Mouse (Mus musculus) left cerebral cortex, adult 18-20 months (tissue): ENCODE measurements around the gene Cd80. TPM values are rescaled to one million over a fixed set of nuclear protein-coding genes. Genes with fewer than 3 reads are reported as not detected.
"Not testable (repeated sequence)": the region's sequence is repeated elsewhere in the genome, so short reads cannot be mapped to it uniquely, and the experiment has no call there.

Experiments
- DNase-seq, 2 experiments: peaks; one replicate each; pipeline ENCODE4 v3.0.0; 2021 to 2022; ENCODE audit warnings: low spot score in 2 of 2, mixed read lengths in 1 of 2
- long read RNA-seq, 2 experiments: library from polyadenylated mRNA; stranded (forward); transcript quantifications; one replicate each; pipeline ENCODE4 v2.0.0; 2021
- total RNA-seq, 2 experiments: library from RNA; stranded (reverse); gene quantifications; 2 replicates each; pipeline ENCODE4 v1.2.3; 2021

Cd80 gene
- total RNA-seq: under 1 TPM; 0.30 to 0.65 TPM
- long read RNA-seq, experiment 1, partial matches to known transcripts: 0 of 14 reads
- long read RNA-seq, experiment 1, other reads (novel, unspliced or antisense): 14 of 14 reads
- long read RNA-seq, experiment 2, partial matches to known transcripts: 0 of 12 reads
- long read RNA-seq, experiment 2, other reads (novel, unspliced or antisense): 12 of 12 reads

- no peak for DNase-seq
These were observed at the start of gene Cd80 for GRCm38 (mm10) chr16:38455511-38456418. TSS of gene Cd80 (plus strand) at chr16:38455561.

GRCm38 (mm10) chr16:38406293-38406692, 49.1 kb upstream of the Cd80 start:
- no peak for DNase-seq

GRCm38 (mm10) chr16:38406708-38407107, 48.7 kb upstream of the Cd80 start:
- DNase-seq: no peak

- DNase-seq: no peak
These were observed 47.8 kb upstream of the Cd80 start for GRCm38 (mm10) chr16:38407584-38407983.

- no peak for DNase-seq
These were observed 46.9 kb upstream of the Cd80 start for GRCm38 (mm10) chr16:38408416-38408815.

GRCm38 (mm10) chr16:38414953-38415352, 40.4 kb upstream of the Cd80 start:
- DNase-seq: no peak

GRCm38 (mm10) chr16:38425374-38425773, 30.0 kb upstream of the Cd80 start:
- DNase-seq: no peak

GRCm38 (mm10) chr16:38425799-38426198, 29.6 kb upstream of the Cd80 start:
- DNase-seq: no peak

GRCm38 (mm10) chr16:38431446-38432185, 23.7 kb upstream of the Cd80 start:
- no peak for DNase-seq

GRCm38 (mm10) chr16:38432498-38433425, 22.6 kb upstream of the Cd80 start, which contains the start of gene Pla1a:
TSS of gene Pla1a (minus strand) at chr16:38433145.
- no peak for DNase-seq

GRCm38 (mm10) chr16:38433514-38433913, 21.8 kb upstream of the Cd80 start:
- no peak for DNase-seq

- DNase-seq: no peak
These were observed 21.0 kb upstream of the Cd80 start for GRCm38 (mm10) chr16:38434295-38434795.

GRCm38 (mm10) chr16:38439190-38439589, 16.2 kb upstream of the Cd80 start:
- peak in 1 of 2 experiments; percentile 34 for DNase-seq

- no peak for DNase-seq
These were observed 15.0 kb upstream of the Cd80 start for GRCm38 (mm10) chr16:38440403-38440802.

GRCm38 (mm10) chr16:38441611-38442010, 13.8 kb upstream of the Cd80 start:
- no peak for DNase-seq

- no peak for DNase-seq
These were observed 13.1 kb upstream of the Cd80 start for GRCm38 (mm10) chr16:38442216-38442615.

- no peak for DNase-seq
These were observed 11.5 kb upstream of the Cd80 start for GRCm38 (mm10) chr16:38443721-38444464.

GRCm38 (mm10) chr16:38445046-38445445, 10.3 kb upstream of the Cd80 start:
- no peak for DNase-seq

GRCm38 (mm10) chr16:38445576-38445975, 9.8 kb upstream of the Cd80 start:
- DNase-seq: no peak

GRCm38 (mm10) chr16:38446141-38446540, 9.2 kb upstream of the Cd80 start:
- DNase-seq: not testable (repeated sequence)
